Mouse (Mus musculus) monocyte, adult 2 months (primary cell): ENCODE data around the gene Gna13.

Experiments
- DNase-seq, 2 experiments: peaks; one replicate each; pipeline ENCODE4 v3.0.0; 2022; ENCODE audit warnings: low spot score in 2 of 2, low read depth in 1 of 2

Gene Gna13

GRCm38 (mm10) chr11:109369026-109369637 lies 6.5 kb downstream of the Gna13 start:
- peak in 1 of 2 experiments; percentile 52 for DNase-seq

- no peak for DNase-seq
Measured at GRCm38 (mm10) chr11:109375412-109375811, 12.8 kb downstream of the Gna13 start.

- DNase-seq: no peak
Measured at GRCm38 (mm10) chr11:109376484-109377143, 14.0 kb downstream of the Gna13 start.

- no peak for DNase-seq
Measured at GRCm38 (mm10) chr11:109377477-109377876, 14.8 kb downstream of the Gna13 start.

GRCm38 (mm10) chr11:109378051-109378450 lies 15.4 kb downstream of the Gna13 start:
- no peak for DNase-seq

GRCm38 (mm10) chr11:109380662-109381061 lies 18.0 kb downstream of the Gna13 start:
- DNase-seq: no peak

GRCm38 (mm10) chr11:109385296-109385695 lies 22.7 kb downstream of the Gna13 start:
- no peak for DNase-seq

- no peak for DNase-seq
Measured at GRCm38 (mm10) chr11:109389046-109389445, 26.4 kb downstream of the Gna13 start.

- no peak for DNase-seq
Measured at GRCm38 (mm10) chr11:109391200-109391599, 28.6 kb downstream of the Gna13 start.

GRCm38 (mm10) chr11:109391760-109392159 lies 29.1 kb downstream of the Gna13 start:
- DNase-seq: no peak

GRCm38 (mm10) chr11:109392601-109393000 lies 30.0 kb downstream of the Gna13 start:
- DNase-seq: no peak

GRCm38 (mm10) chr11:109394758-109395157 lies 32.1 kb downstream of the Gna13 start:
- no peak for DNase-seq

GRCm38 (mm10) chr11:109395291-109395690 lies 32.7 kb downstream of the Gna13 start:
- no peak for DNase-seq

GRCm38 (mm10) chr11:109406431-109406830 lies 43.8 kb downstream of the Gna13 start:
- DNase-seq: no peak

GRCm38 (mm10) chr11:109410197-109410980 lies 47.8 kb downstream of the Gna13 start:
- DNase-seq: no peak

- no peak for DNase-seq
Measured at GRCm38 (mm10) chr11:109413617-109414016, 51.0 kb downstream of the Gna13 start, which contains the start of gene 9930022D16Rik. TSS of gene 9930022D16Rik (plus strand) at chr11:109413917.

- no peak for DNase-seq
Measured at GRCm38 (mm10) chr11:109414802-109415201, 52.2 kb downstream of the Gna13 start.

GRCm38 (mm10) chr11:109416709-109417420 lies 54.2 kb downstream of the Gna13 start:
- DNase-seq: no peak

GRCm38 (mm10) chr11:109417472-109418040 lies 54.9 kb downstream of the Gna13 start:
- DNase-seq: no peak

GRCm38 (mm10) chr11:109419461-109419860 lies 56.8 kb downstream of the Gna13 start:
- no peak for DNase-seq
